Mouse (Mus musculus): ENCODE results near the gene Rbm42.

Rbm42 gene

DNA sequence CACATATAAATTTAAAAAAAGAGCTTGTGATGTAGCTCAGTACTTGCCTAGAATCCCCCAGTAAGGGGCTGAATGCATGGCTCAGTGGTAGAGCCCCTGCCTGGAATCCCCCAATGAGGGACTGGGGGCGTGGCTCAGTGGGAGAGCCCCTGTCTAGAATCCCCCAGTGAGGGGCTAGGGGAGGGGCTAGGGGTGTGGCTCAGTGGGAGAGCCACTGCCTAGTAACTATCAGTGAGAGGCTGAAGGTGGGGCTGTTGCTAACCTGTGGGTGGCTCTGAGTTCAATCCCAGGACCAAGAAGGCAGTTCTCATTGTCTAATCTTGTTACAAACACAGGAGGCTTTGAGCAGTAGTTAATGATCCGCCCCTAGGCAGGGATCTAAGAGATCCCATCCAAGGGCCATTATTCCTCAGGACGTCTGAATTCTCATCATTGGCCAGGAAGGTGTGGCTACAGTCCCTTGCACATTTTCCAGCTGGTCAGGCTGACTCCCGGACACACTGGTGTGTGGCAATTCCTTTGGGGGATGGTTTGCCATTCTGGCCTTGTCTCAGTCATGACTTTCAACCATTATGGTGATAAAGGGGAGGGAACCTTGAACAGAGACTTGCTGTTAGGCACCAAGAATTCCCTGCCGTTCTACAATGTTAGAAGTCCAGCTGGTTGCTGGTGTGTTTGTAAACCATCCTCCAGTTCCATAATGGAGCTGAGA lies 34.9 kb downstream of the Rbm42 start:
- no peak for DNase-seq

GRCm38 (mm10) chr7:30614454-30614853 lies 35.7 kb downstream of the Rbm42 start:
- no peak for DNase-seq

DNA sequence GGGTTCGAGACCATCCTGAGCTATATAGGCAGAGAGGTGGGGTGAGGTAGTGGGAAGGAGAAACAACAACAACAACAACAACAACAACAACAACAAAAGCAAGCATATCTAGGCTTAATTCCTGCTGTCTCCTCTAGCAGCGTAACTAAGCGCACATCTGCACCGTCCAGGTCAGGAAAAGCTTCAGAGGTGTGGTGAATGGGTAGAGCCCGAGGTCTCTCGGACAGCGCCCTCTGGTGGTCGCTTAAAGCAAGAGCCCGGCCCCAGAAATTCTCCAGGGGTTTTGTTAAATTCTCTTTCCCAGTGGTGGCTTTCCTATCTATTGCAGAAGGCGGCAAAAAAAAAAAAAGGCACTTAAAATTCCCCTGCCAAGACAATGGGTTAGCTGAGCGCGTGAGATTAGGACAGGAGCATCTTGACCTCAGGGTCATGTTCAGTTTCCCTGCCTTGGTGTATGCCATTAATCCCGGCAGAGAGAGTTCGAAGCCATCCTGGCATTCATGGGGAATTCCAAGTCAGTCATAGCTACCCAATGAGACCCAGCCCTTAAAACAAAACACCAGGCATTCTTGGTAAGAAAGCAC lies 36.5 kb downstream of the Rbm42 start:
- DNase-seq = peak; percentile 59

- no peak for DNase-seq
Measured at GRCm38 (mm10) chr7:30612654-30613402, 37.3 kb downstream of the Rbm42 start, which contains the start of gene Upk1a. Upk1a (minus strand) TSS chr7:30612847.

DNA sequence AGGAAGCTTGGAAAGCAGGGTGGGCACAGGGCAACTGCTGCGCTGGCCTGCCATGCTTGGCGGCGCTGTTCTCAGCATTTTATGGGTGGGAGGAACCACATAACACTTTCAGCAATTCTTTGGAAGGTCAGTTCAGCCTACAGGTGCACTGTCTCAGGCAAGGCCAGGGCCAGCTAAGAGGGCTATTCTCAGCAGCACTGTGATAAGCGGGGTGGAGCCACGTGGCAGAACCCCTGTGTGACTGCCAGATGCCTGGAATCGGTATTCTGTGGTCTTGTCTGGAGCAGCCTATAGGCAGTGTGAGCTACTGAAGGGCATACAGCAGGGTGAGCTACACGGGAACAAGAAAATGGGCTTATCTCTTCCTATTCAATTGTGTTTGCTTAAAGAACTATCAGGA lies 40.1 kb downstream of the Rbm42 start:
- no peak for DNase-seq

- no peak for DNase-seq
Measured at GRCm38 (mm10) chr7:30608476-30608875, 41.6 kb downstream of the Rbm42 start.

DNA sequence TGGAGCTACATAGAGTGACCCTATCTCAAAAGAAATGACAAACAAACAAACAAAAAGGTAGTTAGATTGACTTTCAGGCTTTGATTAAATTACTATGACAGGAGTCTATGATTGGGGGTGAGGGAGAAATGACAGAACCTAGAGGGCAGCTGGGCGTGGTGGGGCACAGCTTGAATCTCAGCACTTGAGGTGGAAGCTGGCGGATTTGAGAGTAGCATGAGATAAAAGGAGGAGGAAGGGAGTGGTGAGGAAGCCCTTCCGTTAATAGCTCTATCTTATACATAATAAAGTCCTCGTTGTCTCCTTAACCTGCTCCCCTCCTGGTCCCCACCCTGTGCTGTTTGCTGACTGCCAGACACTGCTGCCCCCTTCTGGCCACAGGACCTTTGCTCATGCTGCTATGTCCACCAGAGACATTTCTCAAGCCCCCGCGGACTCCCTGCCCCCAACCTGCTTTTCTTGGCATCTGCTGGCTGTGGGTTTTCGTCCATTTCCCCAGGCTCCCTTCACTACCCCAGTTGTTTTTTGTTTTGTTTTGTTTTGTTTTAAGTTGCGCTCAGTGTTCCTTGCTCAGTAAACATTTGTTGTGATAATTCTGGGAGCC lies 42.3 kb downstream of the Rbm42 start:
- DNase-seq = peak; percentile 46

DNA sequence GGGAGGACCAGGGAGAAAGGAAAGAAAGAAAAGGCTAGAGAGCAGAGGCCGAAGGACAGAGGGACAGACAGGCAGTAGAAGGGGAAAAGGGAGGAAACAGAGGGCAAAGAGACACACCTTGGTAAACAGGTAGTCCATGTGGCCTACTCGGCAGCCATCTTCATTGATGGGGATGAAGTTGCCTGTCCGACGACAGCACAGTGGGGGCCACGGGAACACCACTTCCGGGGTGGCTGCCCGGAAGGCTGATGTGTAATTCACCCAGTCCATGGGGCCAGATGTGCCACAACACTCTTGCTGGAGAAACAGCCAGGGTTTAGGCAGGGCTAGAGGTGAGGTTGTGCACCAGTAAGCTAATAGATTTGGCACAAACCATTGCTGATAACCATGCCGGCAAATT lies 45.2 kb downstream of the Rbm42 start:
- DNase-seq = no peak

DNA sequence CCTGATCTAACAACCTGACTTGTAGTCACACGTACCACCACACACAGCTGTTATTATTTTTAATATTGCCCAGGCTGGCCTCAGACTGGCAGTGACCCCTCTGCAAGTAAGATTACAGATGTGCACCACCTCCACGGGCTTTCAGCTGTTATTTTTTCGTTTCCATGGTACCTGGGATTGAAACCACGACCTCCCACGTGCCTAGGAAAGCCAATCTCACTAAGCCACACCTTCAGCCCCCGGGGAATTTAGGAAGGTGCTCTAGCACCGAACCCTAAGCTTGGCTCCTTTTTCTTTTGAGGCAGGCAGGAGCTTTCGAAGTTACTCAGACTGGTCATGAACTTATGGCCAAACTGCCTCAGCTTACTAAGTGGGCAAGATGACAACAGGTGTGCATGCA lies 45.7 kb downstream of the Rbm42 start:
- DNase-seq = no peak

DNA sequence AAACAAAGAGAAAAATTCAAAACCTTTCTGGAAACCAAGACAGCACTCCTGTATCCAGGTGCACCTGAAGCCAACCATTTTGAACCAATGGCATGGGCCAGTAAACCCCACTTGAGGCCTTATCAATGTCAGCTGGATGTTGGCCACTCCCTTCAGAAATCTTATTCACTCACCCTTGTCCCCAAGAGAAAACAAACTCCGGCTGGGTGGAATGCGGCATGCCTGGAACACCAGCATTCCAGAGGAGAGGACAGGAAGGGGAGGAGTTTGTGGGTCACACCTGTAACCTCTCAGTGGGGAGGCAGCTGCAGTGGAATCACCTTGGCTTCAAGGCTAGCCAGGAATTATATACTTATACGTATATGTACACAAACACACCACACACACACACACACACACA lies 47.5 kb downstream of the Rbm42 start:
- DNase-seq = peak; percentile 81

GRCm38 (mm10) chr7:30600651-30601050 lies 49.5 kb downstream of the Rbm42 start:
- DNase-seq = peak; percentile 67

GRCm38 (mm10) chr7:30599933-30600353 lies 50.2 kb downstream of the Rbm42 start:
- DNase-seq = peak; percentile 98

DNA sequence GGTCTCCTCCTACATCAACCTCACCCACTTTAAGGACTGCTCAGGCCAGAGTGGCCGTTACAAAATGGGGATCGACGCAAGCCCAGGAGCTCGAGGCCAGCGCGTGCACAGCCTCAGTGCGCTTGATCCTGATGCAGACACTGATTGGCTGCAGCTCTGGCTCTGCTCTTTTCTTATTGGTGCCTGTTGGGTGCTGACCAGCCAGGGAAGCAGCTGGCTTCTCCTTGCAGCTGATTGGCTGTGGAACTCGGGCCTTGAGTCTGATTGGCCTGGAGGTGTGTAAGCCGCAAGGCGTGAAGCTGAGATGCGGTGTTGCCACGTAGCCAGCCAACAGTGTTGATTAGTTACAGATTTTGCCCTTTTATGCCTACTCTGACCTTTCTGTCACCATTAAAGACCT lies 51.3 kb downstream of the Rbm42 start, which contains the start of gene Zbtb32:
TSS of gene Zbtb32 (minus strand) at position 124 of the 400 bp plus-strand sequence.
- DNase-seq = no peak

- DNase-seq = no peak
Measured at GRCm38 (mm10) chr7:30596811-30597210, 53.3 kb downstream of the Rbm42 start.

GRCm38 (mm10) chr7:30596093-30596492 lies 54.0 kb downstream of the Rbm42 start:
- no peak for DNase-seq

- DNase-seq = no peak
Measured at GRCm38 (mm10) chr7:30594510-30595024, 55.5 kb downstream of the Rbm42 start.

- DNase-seq = no peak
Measured at GRCm38 (mm10) chr7:30593579-30594509, 56.3 kb downstream of the Rbm42 start.

DNA sequence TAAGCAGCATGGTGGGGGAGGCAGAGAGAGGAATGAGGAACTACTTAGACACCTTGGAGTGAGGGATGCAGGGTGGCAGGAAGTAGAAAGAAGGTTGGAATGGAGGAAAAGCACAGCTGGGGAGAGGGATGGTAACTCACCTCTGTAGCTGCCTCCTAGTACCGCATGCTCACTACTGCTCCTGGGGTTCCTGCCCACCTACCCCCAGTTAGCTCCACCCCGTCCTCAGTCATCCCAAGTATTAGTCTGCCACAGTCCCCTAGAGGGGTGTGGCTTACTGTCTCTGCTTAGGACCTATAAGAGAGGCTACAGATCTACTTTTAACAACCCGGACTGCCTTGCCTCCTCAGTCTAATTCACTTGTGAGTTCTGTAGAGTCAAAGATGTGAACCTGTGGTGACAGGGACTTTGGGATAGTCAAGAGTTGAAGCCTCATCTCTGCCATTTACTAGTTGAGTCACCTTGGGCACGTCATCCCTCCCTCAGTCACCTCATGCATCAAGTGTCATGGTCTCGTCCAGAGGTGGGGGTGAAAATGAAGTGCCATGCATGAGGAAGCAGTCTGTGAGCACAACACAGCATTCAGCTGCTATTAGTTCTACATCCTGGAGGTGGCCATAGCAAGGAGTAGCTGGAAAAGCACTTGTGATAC lies 57.2 kb downstream of the Rbm42 start:
- no peak for DNase-seq

GRCm38 (mm10) chr7:30591605-30591951 lies 58.5 kb downstream of the Rbm42 start:
- no peak for DNase-seq
